Mouse (Mus musculus) lung, adult 18-20 months (tissue): ENCODE results near the gene Slc45a1.

Source experiments
- DNase-seq, 2 experiments: peaks; one replicate each; pipeline ENCODE4 v3.0.0; 2022; ENCODE audit warnings: mixed read lengths in 2 of 2

The Slc45a1 gene

DNA sequence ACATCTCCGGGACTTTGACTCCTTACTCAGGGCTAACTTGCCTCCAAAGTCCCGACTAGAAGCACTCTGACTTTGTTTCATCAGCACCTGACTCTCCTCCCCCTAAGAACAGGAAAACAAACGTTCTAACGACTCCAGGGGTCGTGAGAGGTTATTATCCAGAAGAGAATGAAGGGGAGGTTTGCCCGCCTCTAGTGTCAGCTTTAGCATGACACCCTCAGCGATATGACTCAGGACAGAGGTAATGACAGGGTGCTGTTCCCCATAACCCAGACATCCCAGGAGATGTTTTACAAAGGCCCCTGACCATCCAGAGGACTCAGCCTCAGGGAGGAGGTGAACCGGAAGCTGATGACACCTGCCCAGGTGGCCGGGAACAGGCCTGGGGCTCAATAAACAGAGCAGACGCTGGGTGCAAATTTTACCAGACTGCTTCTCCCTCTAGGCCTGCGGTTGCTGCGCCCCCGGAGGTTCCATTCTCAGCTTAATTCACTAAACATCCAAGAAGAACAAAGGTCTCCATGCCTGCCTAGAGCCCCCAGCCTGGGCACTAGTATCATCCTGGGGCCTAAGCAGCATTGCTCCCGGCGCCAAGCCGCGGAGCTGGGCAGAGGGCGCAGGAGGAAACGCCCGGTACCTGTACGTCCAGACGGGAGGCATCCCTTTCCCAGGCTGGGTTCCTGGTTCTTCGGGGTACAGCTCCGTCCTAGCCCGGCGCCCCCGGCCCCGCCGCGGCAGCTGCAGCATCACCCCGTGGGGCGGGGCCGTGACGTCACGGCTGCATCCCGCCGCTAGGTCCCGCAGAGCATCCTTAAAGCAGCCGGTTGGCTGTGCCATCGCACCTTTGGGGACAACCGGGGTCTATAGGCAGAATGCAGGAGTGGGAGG is at the start of gene Slc45a1:
TSS of gene Slc45a1 (minus strand) at position 785 of the 888 bp plus-strand sequence.
- no peak for DNase-seq

DNA sequence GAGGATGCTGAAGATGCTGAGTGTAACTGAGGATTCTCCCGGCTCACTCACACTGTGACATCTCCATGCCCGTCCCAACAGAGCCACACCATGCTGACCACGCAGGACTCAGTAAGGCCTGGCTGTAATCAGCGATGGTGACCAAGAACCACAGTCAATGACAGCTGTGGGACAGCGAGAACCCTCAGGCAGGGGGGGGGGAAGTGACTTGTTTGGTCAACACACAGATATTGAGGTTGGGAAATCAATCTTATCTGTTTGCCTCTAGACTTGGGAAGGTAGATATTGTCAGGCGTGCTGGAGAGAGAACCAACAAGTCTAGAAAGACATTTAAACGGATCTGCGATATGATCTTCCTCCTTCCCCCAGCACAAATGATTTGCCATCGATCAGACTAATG is 48.9 kb upstream of the Slc45a1 start:
- DNase-seq = no peak

DNA sequence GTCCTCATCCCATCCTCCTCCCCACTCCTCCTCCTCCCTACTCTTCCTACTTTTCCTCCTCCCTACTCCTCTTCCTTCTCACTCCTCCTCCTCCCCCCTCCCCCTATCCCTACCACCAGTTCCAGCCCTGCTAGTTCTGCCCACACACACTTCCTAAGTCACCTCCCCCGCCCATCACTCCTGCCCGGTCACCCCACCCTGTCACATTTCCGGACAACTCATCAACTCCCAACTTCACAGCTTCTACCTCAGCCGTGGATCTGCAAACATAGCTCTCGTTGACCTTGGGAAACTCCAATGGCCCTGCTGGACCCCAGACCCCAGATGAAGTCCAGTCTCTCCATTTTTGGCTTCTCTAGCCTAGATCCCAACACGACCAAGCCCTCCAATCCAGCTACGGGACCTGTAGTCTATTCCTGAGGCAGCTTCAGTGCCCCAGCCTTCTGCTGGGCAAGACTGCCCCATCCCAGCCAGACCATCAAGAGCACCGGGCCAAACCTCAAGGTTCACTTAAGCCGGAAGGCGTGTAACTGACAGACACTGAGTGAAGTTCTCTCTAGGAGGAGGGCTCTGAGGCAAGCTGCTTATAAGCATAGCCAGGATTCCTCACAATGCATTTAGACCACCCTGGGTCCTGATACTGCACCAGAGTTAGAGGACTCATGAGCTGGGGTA is 42.6 kb upstream of the Slc45a1 start:
- no peak for DNase-seq

DNA sequence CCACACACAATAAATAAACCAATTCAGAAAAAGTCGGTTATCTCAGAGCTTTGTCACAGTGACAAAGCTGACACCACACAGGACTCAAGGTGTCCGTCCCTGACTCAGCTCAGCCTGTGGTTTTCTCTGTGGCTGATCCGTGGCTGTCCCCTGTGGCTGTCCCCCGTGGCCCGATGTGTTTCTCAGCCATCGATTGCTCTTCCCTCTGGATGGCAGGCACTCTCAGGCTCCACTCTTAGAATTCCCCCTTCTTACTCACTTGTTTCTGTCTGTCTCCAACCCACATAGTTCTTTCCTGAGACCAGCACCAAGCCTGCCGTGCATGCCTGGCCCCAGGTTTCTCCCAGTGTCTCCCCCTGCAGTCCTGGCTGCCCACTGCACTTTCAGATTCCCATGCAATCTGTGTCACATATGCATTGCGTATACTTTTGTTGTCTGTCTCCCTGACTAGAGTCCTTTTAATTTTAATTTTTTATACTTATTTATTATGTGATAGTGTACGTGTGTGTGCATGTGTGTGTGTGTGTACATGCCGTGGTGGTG is 41.0 kb upstream of the Slc45a1 start:
- DNase-seq = no peak

DNA sequence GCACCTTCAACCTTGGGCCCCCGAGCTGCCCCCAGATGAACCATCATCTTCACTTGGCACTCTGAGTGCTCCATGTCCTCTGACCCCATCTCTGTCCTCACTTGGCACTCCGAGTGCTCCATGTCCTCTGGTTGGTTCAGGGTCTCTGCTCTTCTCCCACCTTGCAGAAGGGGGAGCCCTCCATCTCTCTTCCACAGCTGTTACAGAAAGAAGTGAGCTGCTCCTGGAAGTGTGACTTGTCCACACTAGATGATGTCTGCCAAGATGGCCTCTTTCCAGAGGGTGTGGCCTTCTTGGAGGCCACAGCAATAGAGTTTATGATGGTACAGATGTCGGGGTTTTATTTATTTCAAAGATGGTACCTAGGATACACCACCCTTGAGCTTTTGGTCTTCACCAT is 38.8 kb upstream of the Slc45a1 start:
- peak; percentile 60 to 78 for DNase-seq

DNA sequence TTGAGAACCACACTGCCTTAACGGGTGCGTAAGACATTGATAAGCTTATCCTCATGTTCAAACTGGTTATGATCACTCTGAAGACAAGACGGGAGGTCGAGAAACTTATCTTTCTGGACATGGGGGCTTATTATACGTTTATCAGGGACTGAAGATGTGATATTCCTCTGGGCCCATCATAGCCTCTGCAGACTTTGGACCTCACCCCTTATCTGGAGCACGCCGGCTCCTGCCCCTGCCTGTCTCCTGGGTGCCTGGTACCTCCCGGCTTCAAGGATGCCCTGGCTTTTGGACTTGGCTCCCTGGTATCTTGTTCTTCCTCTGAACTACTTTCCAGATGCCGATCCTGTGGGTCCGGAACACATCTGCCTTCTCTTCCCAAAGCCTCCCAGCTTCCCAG is 37.6 kb upstream of the Slc45a1 start:
- DNase-seq = no peak

DNA sequence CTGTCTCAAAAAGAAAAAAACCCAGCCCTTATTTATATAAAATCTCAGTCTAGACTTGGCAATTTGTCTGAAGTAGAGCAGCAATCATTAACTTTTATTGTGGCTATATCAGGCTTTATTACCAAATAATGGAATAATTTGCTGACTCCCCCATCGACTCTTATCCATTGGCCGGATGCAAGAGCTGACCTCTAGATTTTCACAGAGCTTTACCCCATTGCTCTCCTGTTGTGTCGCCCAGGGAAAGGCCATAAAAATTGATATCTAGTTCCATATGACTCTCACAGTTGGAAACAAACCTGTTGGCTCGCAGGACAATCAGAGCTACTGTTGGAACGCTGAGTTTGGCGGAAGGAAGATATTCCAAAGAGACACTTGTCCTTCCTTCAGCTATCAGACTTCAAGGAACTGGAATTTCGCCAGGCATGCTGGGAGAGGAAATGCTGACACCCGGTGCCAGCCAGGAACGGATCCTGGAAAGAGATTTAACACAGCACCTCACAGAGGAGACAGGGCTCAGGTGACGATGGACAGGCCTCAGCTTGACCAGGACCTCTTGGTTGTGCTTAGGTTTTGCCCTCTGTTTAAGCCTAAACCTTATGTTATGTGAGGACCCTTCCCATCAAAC is 35.3 kb upstream of the Slc45a1 start:
- no peak for DNase-seq

DNA sequence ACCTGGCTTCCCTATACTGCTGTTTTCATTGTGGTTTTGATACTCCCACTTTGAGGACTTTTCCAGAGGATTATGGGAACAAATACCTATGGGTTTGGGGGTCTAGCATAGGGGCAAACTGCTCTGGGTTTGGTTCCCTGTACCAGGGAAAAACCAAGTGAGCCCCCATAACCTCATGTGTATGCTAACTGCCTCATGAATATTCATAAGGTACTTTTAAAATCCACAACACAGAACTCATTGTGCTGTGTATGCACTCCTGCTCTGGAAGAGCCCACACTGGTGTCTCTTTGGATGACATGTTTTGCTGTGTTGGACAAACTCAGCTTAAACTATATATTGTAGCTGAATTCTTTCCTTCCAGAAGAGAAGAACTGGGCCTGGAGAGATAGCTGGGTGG is 34.6 kb upstream of the Slc45a1 start:
- DNase-seq = no peak

DNA sequence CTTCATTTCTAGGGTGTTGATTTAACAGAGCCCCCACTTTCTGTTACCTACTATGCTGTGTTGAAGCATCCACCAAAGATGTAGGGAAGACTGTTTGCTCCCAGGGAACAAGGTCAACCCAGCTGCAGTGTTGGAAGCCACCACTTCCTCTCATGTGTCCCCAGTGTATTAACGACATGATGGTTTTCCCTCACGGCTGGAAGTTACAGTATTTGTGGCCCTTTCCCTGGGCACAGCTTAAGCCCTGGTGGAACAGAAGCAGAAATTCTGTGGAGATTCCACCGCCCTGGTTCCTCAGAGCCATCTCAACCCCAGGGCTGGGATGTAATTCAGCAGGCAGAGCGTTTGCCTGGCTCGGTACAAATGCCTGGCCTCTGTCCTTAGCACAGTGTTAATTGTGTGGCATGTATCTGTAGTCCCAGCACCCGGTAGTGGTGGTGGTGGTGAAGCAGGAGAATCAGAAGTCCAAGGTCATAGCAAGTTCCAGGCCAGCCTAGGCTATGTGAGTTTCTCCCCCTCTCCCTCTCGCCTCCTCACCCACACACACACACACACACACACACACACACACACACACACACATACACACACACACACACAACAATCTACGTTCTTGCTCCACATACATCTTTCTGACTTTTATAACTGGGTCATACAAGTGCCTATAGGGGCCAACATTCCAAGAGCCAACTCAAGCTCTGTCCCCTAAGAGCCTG is 34.0 kb upstream of the Slc45a1 start:
- DNase-seq = no peak

DNA sequence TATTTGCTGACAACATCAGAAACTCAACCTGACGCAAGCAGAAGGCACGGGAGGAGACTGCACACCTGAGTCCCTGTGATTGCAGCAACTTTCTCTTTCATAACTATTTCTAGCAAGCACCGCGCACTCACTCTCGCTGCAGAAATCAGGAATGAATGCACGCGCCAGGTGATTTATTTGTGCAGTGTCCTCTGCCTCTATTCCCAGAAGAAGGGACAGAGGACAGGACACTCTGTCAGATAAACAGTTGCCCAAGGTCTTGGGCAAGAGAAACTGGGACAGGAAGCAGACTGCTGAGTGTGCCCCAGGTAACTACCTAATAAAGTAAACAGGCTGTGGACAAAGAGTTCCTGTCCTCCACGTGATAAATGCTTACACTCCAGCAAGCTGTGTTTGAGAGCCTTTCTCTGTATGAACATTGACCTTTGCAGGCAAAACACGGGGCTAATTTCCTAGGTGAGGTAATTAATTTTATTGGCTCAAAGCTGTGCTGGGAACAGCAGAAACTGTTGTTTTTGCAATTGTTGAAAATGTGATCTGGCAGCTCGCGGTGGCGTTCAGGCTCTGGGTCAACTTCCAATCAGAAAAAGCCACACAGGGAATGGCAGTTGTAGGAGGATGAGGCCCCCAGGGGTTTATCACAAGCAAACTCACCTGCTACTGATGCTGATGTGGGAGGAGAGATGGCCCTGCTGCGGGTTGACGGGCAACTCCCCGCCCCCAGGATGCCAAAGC is 33.2 kb upstream of the Slc45a1 start:
- DNase-seq = peak; percentile 60 to 79

DNA sequence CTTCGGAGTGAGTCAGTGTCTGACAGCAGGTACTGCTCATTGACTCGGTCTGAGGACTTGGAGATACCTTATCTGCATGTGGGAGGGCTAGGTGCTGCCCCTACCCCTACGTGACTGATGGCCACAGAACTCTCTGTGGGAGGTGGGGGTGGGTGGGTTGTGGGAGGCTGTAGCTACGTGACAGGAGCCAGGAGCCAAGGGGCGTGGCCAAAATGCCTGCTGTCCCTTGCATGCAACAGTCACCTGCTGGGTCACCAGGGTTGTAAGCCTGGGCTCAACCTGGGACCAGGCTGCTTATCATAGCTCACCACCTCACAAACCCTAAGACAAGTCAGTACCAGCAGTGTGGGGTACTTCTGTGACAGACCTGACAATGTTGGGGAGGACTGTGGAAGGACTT is 28.4 kb upstream of the Slc45a1 start:
- no peak for DNase-seq

DNA sequence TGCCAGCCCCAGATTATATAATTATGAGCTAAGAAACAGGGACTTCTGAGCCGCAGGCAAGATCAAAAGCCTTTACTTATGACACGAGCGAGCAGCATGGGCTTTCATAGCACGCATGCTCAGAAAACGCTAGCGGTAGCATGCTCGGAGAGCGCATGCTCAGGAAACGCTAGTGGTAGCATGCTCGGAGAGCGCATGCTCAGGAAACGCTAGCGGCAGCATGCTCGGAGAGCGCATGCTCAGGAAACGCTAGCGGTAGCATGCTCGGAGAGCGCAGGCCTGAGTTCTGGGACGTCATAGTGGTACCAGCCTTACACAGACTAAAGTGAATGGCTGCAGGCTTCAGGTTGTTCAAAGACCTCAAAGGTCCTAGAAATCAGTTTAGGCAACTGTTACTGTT is 26.8 kb upstream of the Slc45a1 start:
- no peak for DNase-seq

DNA sequence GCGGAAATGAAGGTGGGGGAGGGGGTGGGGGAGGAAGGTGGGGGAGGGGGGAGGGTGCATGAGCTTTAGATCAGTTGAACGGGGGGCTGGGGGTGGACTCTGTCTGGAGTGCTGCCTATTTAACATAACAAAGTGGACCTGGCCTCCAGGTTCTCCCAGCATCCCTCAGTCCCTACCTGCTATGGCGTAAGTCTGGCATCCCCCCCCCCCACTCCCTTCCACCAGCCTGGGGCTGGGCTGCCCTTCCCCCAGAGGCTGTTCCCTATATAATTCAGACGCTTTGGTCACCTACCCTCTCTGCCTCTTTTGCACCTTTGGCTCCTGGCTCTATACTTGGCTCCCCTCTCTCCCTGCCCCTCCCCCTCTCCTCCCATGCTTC is 25.9 kb upstream of the Slc45a1 start:
- no peak for DNase-seq

DNA sequence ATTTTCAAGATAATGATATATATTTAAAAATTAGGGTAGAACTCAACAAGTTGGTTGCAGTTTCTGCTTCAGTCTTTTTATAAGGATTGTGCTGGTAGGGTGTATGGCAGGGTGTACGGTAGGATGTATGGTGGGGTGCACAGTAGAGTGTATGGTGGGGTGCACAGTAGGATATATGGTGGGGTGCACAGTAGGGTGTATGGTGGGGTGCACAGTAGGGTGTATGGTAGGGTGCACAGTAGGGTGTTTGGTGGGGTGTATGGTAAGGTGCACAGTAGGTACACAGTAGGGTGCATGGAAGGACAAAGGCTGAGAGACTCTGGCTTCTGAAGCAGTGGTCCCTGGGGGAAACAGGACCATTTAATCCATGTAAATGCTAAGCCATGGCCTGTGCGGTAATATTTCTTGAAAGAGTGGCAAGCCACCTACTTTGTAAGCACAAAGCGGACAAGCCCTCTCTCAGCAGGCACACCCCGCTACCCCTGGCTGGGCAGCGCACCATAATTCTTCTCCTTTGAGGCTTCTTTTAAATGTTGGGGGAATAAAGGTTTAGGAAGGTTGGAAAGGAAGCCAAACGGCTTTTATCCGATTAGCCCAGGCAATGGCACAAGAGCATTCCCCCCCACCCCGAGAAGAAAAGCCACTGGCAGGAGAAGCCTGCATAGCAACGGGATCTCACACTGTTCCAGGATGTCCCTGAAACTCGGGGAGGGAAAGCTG is 25.3 kb upstream of the Slc45a1 start:
- DNase-seq = no peak

DNA sequence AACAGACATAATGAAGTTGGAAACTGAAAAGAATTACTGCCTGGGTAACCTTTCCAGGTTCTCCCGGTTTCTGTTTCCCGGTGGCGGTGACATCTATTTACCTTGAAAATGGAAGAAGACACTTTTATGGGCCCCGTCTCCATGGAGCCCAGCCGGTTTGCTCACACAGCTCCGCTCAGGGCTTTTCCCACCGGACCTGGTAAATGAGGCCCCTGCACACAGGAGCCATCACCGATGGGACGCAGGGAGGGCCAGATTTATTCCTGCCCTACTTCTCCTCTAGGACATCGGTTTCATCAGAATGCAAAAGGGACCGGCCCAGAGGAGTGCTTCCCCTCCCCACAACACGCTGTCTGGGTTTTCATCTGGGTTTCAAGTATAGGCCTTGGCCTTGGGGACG is 24.1 kb upstream of the Slc45a1 start:
- DNase-seq = no peak

DNA sequence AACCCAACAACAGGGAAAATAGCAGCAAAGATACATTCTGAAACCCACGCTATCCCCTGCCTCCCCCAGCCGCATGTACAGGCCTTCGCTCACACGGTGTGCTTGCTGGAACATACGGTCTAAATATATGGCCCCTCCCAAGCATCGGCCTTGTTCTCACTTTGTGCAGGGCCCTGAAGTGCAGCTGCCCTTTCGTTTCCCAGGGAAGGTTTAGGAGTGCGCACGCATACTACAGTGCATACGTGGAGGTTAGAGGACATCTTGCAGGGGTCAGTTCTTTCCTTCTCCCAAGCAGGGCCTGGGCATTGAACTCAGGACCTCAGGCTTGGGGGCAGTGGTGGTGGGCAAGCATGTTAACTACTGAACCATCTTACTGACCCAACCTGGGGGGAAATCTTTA is 23.3 kb upstream of the Slc45a1 start:
- no peak for DNase-seq

DNA sequence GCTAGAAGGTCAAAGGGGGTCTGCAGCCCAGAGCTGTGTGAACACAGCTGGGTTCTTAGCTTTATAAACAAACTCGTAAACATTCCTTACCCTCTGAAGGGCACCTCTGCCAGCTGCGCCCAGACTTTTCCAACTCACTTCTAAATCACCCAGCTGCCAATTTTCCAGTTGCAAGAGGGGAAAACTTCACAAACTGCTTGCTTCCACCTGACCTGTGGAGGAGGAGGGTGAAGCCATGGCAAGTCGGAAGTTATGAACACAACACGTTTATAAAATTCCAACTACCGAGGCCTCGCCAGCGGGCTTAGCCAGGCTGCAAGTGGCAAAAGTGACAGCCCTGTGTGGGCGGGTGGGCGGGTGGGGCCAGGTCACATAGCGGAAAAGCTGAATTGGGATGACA is 13.8 kb upstream of the Slc45a1 start:
- no peak for DNase-seq

DNA sequence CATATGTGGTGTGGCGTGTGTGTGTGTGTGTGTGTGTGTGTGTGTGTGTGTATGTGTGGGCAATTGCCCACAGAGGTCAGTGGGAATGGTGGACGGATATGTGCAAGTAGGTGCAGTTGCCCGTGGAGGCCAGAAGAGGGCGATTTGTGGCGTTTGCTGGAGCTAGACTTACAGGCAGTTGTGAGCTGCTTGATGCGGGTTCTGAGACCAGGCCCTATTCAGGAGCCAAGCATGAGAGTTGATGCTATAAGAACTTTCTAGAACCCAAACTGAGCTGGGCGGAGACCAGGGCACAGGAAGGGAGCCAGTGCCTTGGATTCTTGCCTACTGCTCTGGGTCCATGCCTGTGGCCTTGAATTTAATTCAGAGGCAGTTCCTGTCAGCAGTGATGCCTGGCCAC is 12.8 kb upstream of the Slc45a1 start:
- peak in 1 of 2 experiments; percentile 31 for DNase-seq

DNA sequence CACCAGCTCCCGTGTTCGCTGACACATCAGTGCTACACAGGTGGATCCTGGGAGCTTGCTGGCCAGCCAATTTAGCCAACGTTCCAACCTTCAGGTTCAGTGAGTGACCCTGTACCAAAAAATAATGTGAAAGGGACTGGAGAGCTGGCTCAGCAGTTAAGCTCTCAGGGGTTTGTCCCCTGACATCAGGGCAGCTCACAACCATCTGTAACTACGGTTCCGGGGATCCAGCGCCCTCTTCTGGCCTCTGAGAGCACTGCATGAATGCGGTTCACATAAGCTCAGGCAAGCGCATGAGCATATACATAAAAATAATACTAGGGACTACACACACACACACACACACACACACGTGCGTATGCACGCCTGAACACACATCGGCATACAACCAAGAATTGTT is 11.2 kb upstream of the Slc45a1 start:
- peak; percentile 22 to 34 for DNase-seq

DNA sequence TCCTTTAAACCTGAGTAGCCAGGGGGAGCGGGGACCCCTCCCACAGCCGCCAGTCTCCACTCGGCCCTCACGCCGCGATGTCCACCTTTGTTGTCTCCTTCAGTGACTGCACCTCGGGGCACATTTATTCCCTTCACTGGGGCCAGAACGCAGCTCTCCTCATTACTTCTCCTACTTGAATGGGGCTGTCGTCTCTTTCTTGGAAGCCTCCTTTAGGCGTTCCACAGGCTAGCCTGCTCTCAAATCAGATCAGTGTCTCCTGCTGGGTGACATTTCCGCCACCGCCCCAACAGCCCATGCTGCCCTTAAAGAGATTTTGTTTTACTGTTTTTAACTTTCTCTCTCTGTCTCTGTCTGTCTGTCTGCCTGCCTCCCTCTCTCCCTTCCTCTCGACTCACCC is 9.9 kb upstream of the Slc45a1 start:
- DNase-seq = no peak

DNA sequence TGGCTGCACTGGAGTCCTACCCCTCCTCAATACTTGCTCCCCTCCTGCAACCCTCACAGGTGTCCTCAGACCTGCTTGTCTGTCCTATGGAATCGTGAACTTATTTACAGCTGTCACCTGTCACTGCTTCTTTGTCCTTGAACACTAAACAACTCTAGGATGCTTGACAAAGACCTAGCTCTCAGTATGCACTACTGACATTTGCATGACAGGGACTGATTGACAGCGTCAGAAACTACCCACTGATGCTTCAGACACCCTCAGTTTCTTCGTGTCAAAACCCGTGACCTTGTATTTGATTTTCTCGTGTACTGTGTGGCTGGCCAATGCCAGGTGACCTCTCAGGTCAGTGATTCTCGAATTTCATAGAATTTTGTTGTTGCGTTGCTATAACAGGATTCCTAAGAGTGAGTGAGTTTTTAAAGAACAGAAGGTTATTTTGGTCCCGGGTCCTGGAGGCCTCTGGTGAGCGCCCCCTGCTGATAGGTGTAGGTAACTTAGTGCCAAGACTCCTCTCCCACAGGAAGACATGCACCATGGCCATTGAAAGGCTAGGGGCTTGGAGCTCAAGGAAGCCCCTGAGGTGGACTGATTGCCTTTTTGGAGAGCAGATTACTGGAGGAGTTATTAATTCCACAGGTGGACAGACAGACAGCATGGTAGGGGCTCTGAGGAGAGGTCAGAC is 8.1 kb upstream of the Slc45a1 start:
- peak in 1 of 2 experiments; percentile 23 for DNase-seq
